Mouse (Mus musculus): Measurements from ENCODE around the gene Fbxo11. TPM values are rescaled to one million over a fixed set of nuclear protein-coding genes. Genes with fewer than 3 reads are reported as not detected.

Gene Fbxo11
- 6.2 and 7.0 TPM in 2 replicates for polyA plus RNA-seq (2016; fragmentation: Nextera tagmentation; extraction: Ambion mirVana)

DNA sequence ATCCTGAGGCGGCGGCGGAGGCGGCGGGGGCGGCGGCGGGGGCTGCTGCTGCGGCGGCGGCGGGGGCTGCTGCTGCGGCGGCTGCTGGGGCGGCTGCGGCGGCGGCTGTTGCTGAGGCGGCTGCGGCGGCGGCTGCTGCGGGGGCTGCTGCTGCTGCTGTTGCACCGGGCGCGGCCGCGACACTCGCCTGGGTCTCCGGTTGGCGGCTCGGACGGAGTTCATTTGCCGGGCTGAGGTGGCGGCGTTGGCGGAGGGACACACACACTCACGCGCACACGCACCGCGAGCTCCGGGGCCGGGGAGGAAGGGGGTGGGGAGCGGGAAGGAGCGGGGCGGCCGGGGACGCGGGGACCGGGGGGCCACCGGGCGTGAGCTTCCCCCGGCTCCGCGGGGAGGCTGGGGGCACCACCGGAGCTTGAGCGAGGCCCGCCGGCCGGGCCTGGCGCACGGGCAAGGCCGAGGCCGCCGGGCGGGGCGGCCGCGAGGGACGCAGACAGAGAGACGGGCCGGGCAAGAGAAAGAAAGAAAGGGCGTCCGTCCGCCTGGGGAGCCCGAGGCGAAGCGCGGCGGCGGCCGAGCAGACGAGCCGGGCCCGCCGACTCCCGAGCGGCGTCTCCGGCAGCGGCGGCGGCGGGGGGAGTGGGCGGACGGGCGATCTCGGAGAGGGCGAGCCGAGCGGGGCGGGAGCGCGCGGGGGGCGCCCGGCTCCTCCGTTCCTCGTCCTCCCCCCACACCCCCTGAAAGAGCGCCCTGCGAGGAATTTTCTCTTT is at the start of gene Fbxo11:
TSS of gene Fbxo11 (minus strand) at position 261 of the 770 bp plus-strand sequence.
- Histone ChIP-seq H3K27me3 (replicated peaks) (no peaks in the 10 kb centered on the region), H3K27ac (peak within 1 kb of the TSS; percentile 99), H3K4me2 (peak within 1 kb of the TSS; percentile 86), H3K9me3 (replicated peaks) (0 out of 2 replicates have a peak, but pooled peaks cover 1% of the 10 kb centered on the region), H3K4me1 (peaks cover 31% of the 10 kb centered on the region), H3K36me3 (no peaks in the 10 kb centered on the region), H3K4me3 (peak within 1 kb of the TSS; percentile 94), H3K9ac (peak within 1 kb of the TSS; percentile 100)
- WGBS (ENCODE audit: insufficient replicate concordance), result 3% methylated on average over 68 of the region's 112 CpGs
- ATAC-seq, result peak; percentile 7

- Histone ChIP-seq H3K4me2 (no peak overlapping the region), H3K4me1 (peaks cover 3% of the 10 kb centered on the region; the same call in 1 of the 2 replicates), H3K36me3 (no peaks in the 10 kb centered on the region), H3K4me3 (no peak overlapping the region), H3K9ac (no peak overlapping the region), H3K27me3 (replicated peaks) (no peaks in the 10 kb centered on the region), H3K27ac (no peak overlapping the region), H3K9me3 (replicated peaks) (no peaks in the 10 kb centered on the region)
- ATAC-seq, result no peak
- WGBS (ENCODE audit: insufficient replicate concordance), result 79% methylated on average over 10 of the region's 10 CpGs
Observed at GRCm38 (mm10) chr17:88113883-88114229, 48.8 kb upstream of the Fbxo11 start.

GRCm38 (mm10) chr17:88113015-88113882 is 48.2 kb upstream of the Fbxo11 start:
- H3K36me3 ChIP-seq, result no peaks in the 10 kb centered on the region
- no peak overlapping the region for H3K4me3 ChIP-seq
- WGBS (ENCODE audit: insufficient replicate concordance), result 38% methylated on average over 12 of the region's 12 CpGs
- H3K27ac ChIP-seq, result no peak overlapping the region
- no peaks in the 10 kb centered on the region for H3K27me3 ChIP-seq (replicated peaks)
- no peaks in the 10 kb centered on the region for H3K9me3 ChIP-seq (replicated peaks)
- ATAC-seq, result no peak
- no peak overlapping the region for H3K4me2 ChIP-seq
- H3K9ac ChIP-seq, result no peak overlapping the region
- peaks cover 3% of the 10 kb centered on the region; the same call in 1 of the 2 replicates for H3K4me1 ChIP-seq

- H3K9ac ChIP-seq, result no peak overlapping the region
- no peak overlapping the region for H3K4me3 ChIP-seq
- no peak overlapping the region for H3K27ac ChIP-seq
- H3K9me3 ChIP-seq (replicated peaks), result no peaks in the 10 kb centered on the region
- H3K36me3 ChIP-seq, result no peaks in the 10 kb centered on the region
- H3K4me1 ChIP-seq, result peaks cover 3% of the 10 kb centered on the region; the same call in 1 of the 2 replicates
- ATAC-seq, result no peak
- H3K4me2 ChIP-seq, result no peak overlapping the region
- H3K27me3 ChIP-seq (replicated peaks), result no peaks in the 10 kb centered on the region
- WGBS (ENCODE audit: insufficient replicate concordance), result 52% methylated on average over 10 of the region's 10 CpGs
Observed at GRCm38 (mm10) chr17:88111865-88112645, 47.0 kb upstream of the Fbxo11 start.

- no peaks in the 10 kb centered on the region for H3K9me3 ChIP-seq (replicated peaks)
- ATAC-seq, result no peak
- H3K36me3 ChIP-seq, result no peaks in the 10 kb centered on the region
- H3K4me3 ChIP-seq, result no peak overlapping the region
- 73% methylated on average over 12 of the region's 12 CpGs for WGBS (ENCODE audit: insufficient replicate concordance)
- no peaks in the 10 kb centered on the region for H3K27me3 ChIP-seq (replicated peaks)
- no peak overlapping the region for H3K27ac ChIP-seq
- H3K9ac ChIP-seq, result no peak overlapping the region
- H3K4me2 ChIP-seq, result no peak overlapping the region
- H3K4me1 ChIP-seq, result peaks cover 3% of the 10 kb centered on the region; the same call in 1 of the 2 replicates
Observed at GRCm38 (mm10) chr17:88111081-88111796, 46.1 kb upstream of the Fbxo11 start.

DNA sequence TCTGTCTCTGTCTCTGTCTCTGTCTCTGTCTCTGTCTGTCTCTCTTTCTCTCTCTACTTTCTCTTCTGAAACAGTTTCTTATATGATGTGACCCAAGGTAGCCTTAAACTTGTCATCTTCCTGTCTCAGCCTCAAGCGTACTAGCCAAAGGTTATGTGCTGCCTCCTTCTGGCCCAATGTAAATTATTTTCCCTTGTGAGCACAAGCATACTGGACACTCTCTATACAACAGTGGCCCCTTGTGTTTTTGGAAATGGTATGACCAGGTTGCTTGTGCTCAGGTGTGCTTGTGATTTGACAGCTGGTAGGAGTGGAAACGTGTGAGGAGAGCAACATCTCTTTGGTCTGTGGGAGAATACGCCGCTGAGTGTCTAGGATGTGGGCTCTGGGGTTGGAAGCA is 42.6 kb upstream of the Fbxo11 start:
- H3K4me1 ChIP-seq, result no peaks in the 10 kb centered on the region
- no peak overlapping the region for H3K27ac ChIP-seq
- H3K9me3 ChIP-seq (replicated peaks), result no peaks in the 10 kb centered on the region
- H3K9ac ChIP-seq, result no peak overlapping the region
- H3K27me3 ChIP-seq (replicated peaks), result no peaks in the 10 kb centered on the region
- no peak overlapping the region for H3K4me2 ChIP-seq
- H3K4me3 ChIP-seq, result no peak overlapping the region
- no peak for ATAC-seq
- 68% methylated on average over 4 of the region's 4 CpGs for WGBS (ENCODE audit: insufficient replicate concordance)
- no peaks in the 10 kb centered on the region for H3K36me3 ChIP-seq

DNA sequence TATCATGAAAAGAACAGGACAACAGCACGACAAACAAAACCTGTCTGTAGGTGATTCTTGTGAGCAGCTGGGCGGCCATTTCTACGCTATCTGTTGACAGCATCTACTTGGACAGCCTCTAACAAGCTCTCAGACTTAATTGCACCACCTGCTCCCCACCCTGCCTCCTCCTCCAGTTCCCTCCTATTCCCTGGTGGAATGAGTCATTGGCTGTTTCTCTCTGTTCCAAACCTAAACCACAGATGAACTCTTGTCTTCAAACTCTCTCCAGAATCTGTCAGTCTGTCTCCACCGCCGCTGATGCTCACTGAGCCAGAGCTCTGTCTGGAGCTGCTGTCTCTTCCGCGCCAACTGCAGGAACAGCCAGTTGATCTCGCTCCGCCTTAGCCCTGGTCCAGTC is 41.3 kb upstream of the Fbxo11 start:
- no peak for ATAC-seq

GRCm38 (mm10) chr17:88102597-88102996 is 37.5 kb upstream of the Fbxo11 start:
- no peak overlapping the region for H3K27ac ChIP-seq
- no peak overlapping the region for H3K4me2 ChIP-seq
- H3K9me3 ChIP-seq (replicated peaks), result no peaks in the 10 kb centered on the region
- no peaks in the 10 kb centered on the region for H3K36me3 ChIP-seq
- no peak overlapping the region for H3K4me3 ChIP-seq
- H3K27me3 ChIP-seq (replicated peaks), result no peaks in the 10 kb centered on the region
- whole genome bisulfite sequencing (ENCODE audit: insufficient replicate concordance), result 43% methylated on average over 7 of the region's 7 CpGs
- no peaks in the 10 kb centered on the region for H3K4me1 ChIP-seq
- no peak overlapping the region for H3K9ac ChIP-seq
- no peak for ATAC-seq

More for the DNA sequence above, 41.3 kb upstream of the Fbxo11 start:
- H3K4me1 ChIP-seq, result no peaks in the 10 kb centered on the region
- H3K9ac ChIP-seq, result no peak overlapping the region
- no peak overlapping the region for H3K4me2 ChIP-seq
- no peaks in the 10 kb centered on the region for H3K36me3 ChIP-seq
- no peak overlapping the region for H3K27ac ChIP-seq
- no peak overlapping the region for H3K4me3 ChIP-seq
- 83% methylated on average over 9 of the region's 9 CpGs for WGBS (ENCODE audit: insufficient replicate concordance)
- no peaks in the 10 kb centered on the region for H3K9me3 ChIP-seq (replicated peaks)
- H3K27me3 ChIP-seq (replicated peaks), result no peaks in the 10 kb centered on the region

GRCm38 (mm10) chr17:88098181-88098852 is 33.2 kb upstream of the Fbxo11 start:
- Histone ChIP-seq H3K27ac (no peak overlapping the region), H3K36me3 (no peaks in the 10 kb centered on the region), H3K4me1 (no peaks in the 10 kb centered on the region), H3K4me3 (no peak overlapping the region), H3K27me3 (replicated peaks) (no peaks in the 10 kb centered on the region), H3K9ac (no peak overlapping the region), H3K4me2 (no peak overlapping the region), H3K9me3 (replicated peaks) (no peaks in the 10 kb centered on the region)
- WGBS (ENCODE audit: insufficient replicate concordance), result 72% methylated on average over 9 of the region's 9 CpGs
- ATAC-seq, result no peak

- Histone ChIP-seq H3K36me3 (no peaks in the 10 kb centered on the region), H3K4me3 (no peak overlapping the region), H3K27ac (no peak overlapping the region), H3K9ac (no peak overlapping the region), H3K27me3 (replicated peaks) (no peaks in the 10 kb centered on the region), H3K9me3 (replicated peaks) (no peaks in the 10 kb centered on the region), H3K4me2 (no peak overlapping the region), H3K4me1 (no peaks in the 10 kb centered on the region)
- WGBS (ENCODE audit: insufficient replicate concordance), result 74% methylated on average over 3 of the region's 3 CpGs
- ATAC-seq, result no peak
Observed at GRCm38 (mm10) chr17:88097543-88097942, 32.5 kb upstream of the Fbxo11 start.
